Mouse (Mus musculus): ENCODE measurements around the gene Gss. TPM values are rescaled to one million over a fixed set of nuclear protein-coding genes. Genes with fewer than 3 reads are reported as not detected.

Gene Gss
- polyA plus RNA-seq (2015; fragmentation: Nextera tagmentation; extraction: Ambion mirVana) = 77.8 and 81.1 TPM in 2 replicates

DNA sequence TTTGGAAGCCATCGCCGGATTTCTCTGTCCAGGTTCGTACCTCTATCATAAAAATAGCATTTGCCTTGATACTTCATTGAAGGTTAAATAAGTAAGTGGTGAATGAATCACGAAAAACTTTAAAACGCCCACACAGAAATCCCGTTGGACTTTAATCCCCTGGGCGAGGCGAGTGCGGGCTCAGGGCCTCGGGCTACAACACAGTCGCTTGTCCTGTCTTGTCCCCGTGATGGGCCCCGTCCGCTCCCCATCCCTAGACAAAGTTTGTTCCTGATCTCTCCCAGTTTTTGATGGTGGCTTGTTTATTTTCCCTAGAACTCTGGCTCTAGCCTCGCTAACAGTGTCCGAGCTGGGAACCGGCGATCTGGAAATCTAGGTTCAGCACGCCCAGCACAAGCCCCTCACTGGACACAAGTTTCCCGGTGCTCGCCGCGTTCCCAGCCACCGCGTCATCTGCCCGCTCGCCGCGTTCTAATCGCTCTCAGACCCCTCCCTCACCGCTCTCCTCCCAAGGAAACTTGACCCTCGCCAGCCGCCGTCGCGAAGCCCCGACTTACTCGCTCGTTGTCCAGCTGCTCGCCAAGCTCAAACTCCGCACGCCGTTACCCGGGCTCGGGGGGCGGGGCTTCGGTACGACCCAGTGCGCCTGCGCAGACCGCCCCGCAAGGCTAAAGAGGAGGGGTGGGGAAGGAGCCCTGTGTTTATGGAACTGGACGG lies at the start of gene Gss:
Gene Gss (minus strand): TSS at position 674 of the 717 bp plus-strand sequence.
- peaks cover 58% of the 10 kb centered on the region for H3K4me1 ChIP-seq (ENCODE audit: control insufficient read depth, low read depth, low read length)
- peak within 1 kb of the TSS; percentile 89 for H3K27ac ChIP-seq (ENCODE audit: low read length)
- H3K9me3 ChIP-seq (replicated peaks; ENCODE audit: control insufficient read depth, low read length) = no peaks in the 10 kb centered on the region
- WGBS (ENCODE audit: insufficient replicate concordance) = under 1% methylated on average over 53 of the region's 53 CpGs
- H3K4me3 ChIP-seq (ENCODE audit: low read depth, low read length) = peak within 1 kb of the TSS; percentile 81
- ATAC-seq (ENCODE audit: low read depth) = peak; percentile 89
- H3K36me3 ChIP-seq (ENCODE audit: control insufficient read depth, insufficient read depth) = no peaks in the 10 kb centered on the region
- peak within 1 kb of the TSS; percentile 67 for H3K4me2 ChIP-seq (ENCODE audit: low read depth, low read length)
- H3K9ac ChIP-seq (ENCODE audit: low read depth, low read length) = peak within 1 kb of the TSS; percentile 83
- H3K27me3 ChIP-seq (ENCODE audit: control insufficient read depth, insufficient read depth, low read depth, low read length) = no peaks in the 10 kb centered on the region

DNA sequence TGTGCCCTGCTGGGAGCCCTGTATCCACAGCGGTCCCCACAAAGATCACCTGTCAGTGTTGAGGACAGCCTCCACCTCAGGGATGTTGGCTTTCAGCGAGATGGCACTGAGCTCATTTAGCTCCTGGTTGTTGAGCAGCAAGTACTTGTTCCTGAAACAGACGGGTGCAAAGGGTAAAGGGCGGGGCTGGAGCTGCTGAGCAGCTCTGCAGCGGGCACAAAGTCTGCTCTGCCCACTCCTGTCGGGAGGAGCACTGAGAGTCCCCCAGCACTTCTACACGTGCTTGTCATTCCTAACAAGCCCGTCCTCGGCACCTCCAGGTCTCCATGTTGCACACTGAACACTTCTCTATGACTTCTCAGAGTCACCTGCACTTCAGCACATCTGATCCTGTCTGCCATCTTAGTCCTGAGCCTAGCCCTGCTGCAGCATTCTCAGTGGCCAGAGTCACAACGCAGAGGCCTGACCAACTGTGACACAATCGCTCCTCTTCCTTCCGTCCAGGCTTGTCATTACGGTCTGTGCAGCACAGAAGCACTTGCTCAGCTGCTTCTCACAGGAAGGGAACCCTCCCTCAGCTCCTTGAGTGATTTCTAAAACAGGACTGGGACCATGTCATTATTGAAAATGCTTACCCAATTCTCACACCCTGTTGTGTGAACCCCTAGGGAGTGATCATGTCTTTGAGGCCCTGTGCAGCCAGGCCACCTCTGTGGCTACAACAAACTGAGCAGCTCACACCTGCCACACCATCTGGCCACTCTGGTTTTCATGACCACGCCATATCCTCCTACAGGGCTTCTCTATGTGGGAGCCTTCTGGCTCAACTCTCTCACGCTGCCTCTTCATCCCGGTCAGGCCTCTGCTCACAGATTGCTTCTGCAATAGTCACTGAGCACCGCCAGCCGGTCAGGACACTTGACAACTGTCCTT lies 49.2 kb upstream of the Gss start:
- 70% methylated on average over 18 of the region's 18 CpGs for WGBS (ENCODE audit: insufficient replicate concordance)
- Histone ChIP-seq H3K36me3 (ENCODE audit: control insufficient read depth, insufficient read depth) (peaks cover 8% of the 10 kb centered on the region; the same call in 1 of the 2 replicates), H3K4me2 (ENCODE audit: low read depth, low read length) (no peak overlapping the region)

DNA sequence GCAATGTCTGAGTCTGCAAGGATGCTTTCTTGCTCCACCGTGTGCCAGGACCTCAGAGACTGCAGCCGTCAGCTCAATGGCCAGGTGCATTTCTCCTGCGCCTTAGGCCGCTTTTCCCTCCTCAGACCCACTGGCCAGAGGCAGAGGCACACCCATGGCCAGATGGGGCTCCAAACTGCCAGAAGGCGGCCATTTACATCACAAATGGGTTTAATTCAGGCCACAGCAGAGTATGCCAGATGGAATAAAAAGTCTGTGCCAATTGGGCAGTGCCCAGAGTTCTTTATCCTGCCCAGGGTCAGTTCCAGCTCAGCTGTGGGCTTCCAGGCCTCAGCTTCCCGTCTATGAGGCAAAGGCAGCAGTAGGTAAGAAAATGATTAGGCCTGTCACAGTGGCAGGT lies 48.0 kb upstream of the Gss start:
- Histone ChIP-seq H3K4me1 (ENCODE audit: control insufficient read depth, low read depth, low read length) (peaks cover 6% of the 10 kb centered on the region), H3K4me3 (ENCODE audit: low read depth, low read length) (no peak overlapping the region), H3K9me3 (replicated peaks; ENCODE audit: control insufficient read depth, low read length) (no peaks in the 10 kb centered on the region), H3K27me3 (ENCODE audit: control insufficient read depth, insufficient read depth, low read depth, low read length) (no peaks in the 10 kb centered on the region), H3K9ac (ENCODE audit: low read depth, low read length) (no peak overlapping the region), H3K4me2 (ENCODE audit: low read depth, low read length) (no peak overlapping the region), H3K36me3 (ENCODE audit: control insufficient read depth, insufficient read depth) (peaks cover 12% of the 10 kb centered on the region; the same call in 1 of the 2 replicates), H3K27ac (ENCODE audit: low read length) (no peak overlapping the region)
- no peak for ATAC-seq (ENCODE audit: low read depth)
- 75% methylated on average over 6 of the region's 6 CpGs for WGBS (ENCODE audit: insufficient replicate concordance)

More for the DNA sequence above, 49.2 kb upstream of the Gss start:
- H3K27me3 ChIP-seq (ENCODE audit: control insufficient read depth, insufficient read depth, low read depth, low read length) = no peaks in the 10 kb centered on the region
- no peak overlapping the region for H3K4me3 ChIP-seq (ENCODE audit: low read depth, low read length)
- no peaks in the 10 kb centered on the region for H3K9me3 ChIP-seq (replicated peaks; ENCODE audit: control insufficient read depth, low read length)
- H3K9ac ChIP-seq (ENCODE audit: low read depth, low read length) = no peak overlapping the region
- ATAC-seq (ENCODE audit: low read depth) = peak; percentile 68
- 0 out of 2 replicates have a peak overlapping the region, but pooled peaks have one; percentile 4 for H3K27ac ChIP-seq (ENCODE audit: low read length)
- H3K4me1 ChIP-seq (ENCODE audit: control insufficient read depth, low read depth, low read length) = peaks cover 6% of the 10 kb centered on the region

DNA sequence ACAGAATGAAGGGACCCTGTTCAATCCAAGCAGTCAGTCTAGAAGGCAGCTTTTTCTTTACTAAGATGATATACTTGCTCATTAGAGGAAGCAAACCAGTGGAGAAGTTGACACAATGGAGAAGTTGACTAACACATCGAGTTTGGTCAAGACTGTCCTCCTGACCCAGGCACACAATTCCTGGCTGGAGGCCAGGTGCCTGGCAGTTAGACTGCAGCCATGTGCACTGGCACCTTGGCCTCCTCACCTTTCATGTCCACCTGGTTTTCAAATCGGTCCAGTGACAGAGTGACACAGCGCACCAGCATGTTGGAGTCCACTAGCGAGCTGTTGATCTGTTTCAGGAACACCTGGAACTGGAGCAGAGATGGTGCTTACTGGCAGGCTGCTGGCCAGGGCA lies 44.8 kb upstream of the Gss start:
- no peaks in the 10 kb centered on the region for H3K27me3 ChIP-seq (ENCODE audit: control insufficient read depth, insufficient read depth, low read depth, low read length)
- H3K4me1 ChIP-seq (ENCODE audit: control insufficient read depth, low read depth, low read length) = peaks cover 6% of the 10 kb centered on the region
- no peaks in the 10 kb centered on the region for H3K9me3 ChIP-seq (replicated peaks; ENCODE audit: control insufficient read depth, low read length)
- H3K4me3 ChIP-seq (ENCODE audit: low read depth, low read length) = no peak overlapping the region
- no peak overlapping the region for H3K4me2 ChIP-seq (ENCODE audit: low read depth, low read length)
- no peak overlapping the region for H3K9ac ChIP-seq (ENCODE audit: low read depth, low read length)
- 77% methylated on average over 4 of the region's 4 CpGs for WGBS (ENCODE audit: insufficient replicate concordance)
- H3K36me3 ChIP-seq (ENCODE audit: control insufficient read depth, insufficient read depth) = peaks cover 6% of the 10 kb centered on the region; the same call in 1 of the 2 replicates
- no peak for ATAC-seq (ENCODE audit: low read depth)
- H3K27ac ChIP-seq (ENCODE audit: low read length) = no peak overlapping the region

DNA sequence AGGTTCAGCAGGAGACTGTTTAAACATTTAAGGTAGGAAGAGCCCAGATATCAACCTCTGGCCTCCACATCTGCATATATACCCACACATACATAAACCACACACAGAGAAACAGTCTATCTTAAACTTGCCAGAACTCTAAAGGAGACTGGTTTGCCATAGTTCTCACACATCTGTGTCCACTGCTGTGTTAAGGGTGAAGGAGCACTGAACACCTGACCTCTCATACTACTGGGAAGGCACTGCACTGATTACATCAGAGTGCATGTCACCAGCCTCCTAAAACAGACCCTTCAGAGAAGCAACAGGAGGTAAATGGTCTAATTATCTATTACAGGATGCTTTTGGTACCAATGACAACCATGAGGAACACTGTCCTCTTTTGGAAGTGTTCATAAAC lies 44.3 kb upstream of the Gss start:
- peaks cover 6% of the 10 kb centered on the region for H3K4me1 ChIP-seq (ENCODE audit: control insufficient read depth, low read depth, low read length)
- ATAC-seq (ENCODE audit: low read depth) = no peak
- H3K27me3 ChIP-seq (ENCODE audit: control insufficient read depth, insufficient read depth, low read depth, low read length) = no peaks in the 10 kb centered on the region
- H3K36me3 ChIP-seq (ENCODE audit: control insufficient read depth, insufficient read depth) = peaks cover 6% of the 10 kb centered on the region; the same call in 1 of the 2 replicates
- H3K9ac ChIP-seq (ENCODE audit: low read depth, low read length) = no peak overlapping the region
- no peak overlapping the region for H3K4me2 ChIP-seq (ENCODE audit: low read depth, low read length)
- H3K9me3 ChIP-seq (replicated peaks; ENCODE audit: control insufficient read depth, low read length) = no peaks in the 10 kb centered on the region
- no peak overlapping the region for H3K4me3 ChIP-seq (ENCODE audit: low read depth, low read length)
- H3K27ac ChIP-seq (ENCODE audit: low read length) = no peak overlapping the region

DNA sequence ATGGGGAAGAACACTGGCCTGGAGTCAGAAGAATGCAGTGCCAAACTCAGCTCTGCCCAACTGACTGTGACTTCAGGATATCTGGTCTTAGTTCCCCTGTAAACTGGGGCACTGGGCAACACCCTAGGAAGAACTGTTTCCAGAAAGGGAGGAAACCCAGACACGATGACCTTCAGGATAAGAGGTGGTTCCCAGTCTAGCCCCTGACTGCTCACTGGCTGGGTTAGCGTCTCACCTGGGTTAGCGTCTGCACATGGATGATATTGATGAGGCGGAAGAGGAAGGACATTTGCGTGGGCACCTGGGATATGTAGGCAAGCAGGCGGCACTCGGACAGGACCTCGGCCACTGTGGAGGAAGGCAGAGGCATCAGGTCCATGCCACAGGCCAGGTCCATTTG lies 43.4 kb upstream of the Gss start:
- 86% methylated on average over 8 of the region's 8 CpGs for WGBS (ENCODE audit: insufficient replicate concordance)
- Histone ChIP-seq H3K36me3 (ENCODE audit: control insufficient read depth, insufficient read depth) (peaks cover 6% of the 10 kb centered on the region; the same call in 1 of the 2 replicates), H3K4me3 (ENCODE audit: low read depth, low read length) (no peak overlapping the region), H3K27me3 (ENCODE audit: control insufficient read depth, insufficient read depth, low read depth, low read length) (peaks cover 9% of the 10 kb centered on the region), H3K4me1 (ENCODE audit: control insufficient read depth, low read depth, low read length) (peaks cover 2% of the 10 kb centered on the region), H3K9ac (ENCODE audit: low read depth, low read length) (no peak overlapping the region), H3K27ac (ENCODE audit: low read length) (no peak overlapping the region), H3K9me3 (replicated peaks; ENCODE audit: control insufficient read depth, low read length) (no peaks in the 10 kb centered on the region), H3K4me2 (ENCODE audit: low read depth, low read length) (no peak overlapping the region)
- no peak for ATAC-seq (ENCODE audit: low read depth)

DNA sequence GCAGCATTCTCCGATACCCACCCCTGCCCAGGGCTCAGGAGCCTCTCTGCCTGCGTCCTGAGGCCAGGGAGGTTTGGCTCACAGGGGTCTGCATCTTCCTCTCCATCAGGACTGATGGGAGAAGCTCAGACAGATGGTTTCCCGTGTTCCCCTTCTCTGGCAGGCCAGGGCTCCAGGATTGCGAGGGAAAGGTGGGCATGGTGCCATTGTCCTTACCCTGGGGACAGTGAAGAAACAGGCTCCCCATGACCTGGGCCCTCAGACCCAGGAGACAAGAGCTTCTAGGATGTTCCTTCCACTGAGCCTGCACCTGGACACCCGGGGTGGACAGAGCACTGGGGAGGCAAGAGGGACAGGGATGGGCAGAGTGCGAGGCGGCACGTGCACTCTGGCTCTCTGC lies 42.0 kb upstream of the Gss start:
- Histone ChIP-seq H3K9me3 (replicated peaks; ENCODE audit: control insufficient read depth, low read length) (no peaks in the 10 kb centered on the region), H3K27me3 (ENCODE audit: control insufficient read depth, insufficient read depth, low read depth, low read length) (peaks cover 23% of the 10 kb centered on the region), H3K4me1 (ENCODE audit: control insufficient read depth, low read depth, low read length) (peaks cover 3% of the 10 kb centered on the region), H3K27ac (ENCODE audit: low read length) (no peak overlapping the region), H3K36me3 (ENCODE audit: control insufficient read depth, insufficient read depth) (peaks cover 6% of the 10 kb centered on the region; the same call in 1 of the 2 replicates), H3K4me2 (ENCODE audit: low read depth, low read length) (no peak overlapping the region), H3K4me3 (ENCODE audit: low read depth, low read length) (no peak overlapping the region), H3K9ac (ENCODE audit: low read depth, low read length) (no peak overlapping the region)
- no peak for ATAC-seq (ENCODE audit: low read depth)
- WGBS (ENCODE audit: insufficient replicate concordance) = 70% methylated on average over 8 of the region's 8 CpGs

GRCm38 (mm10) chr2:155633731-155634130 lies 41.1 kb upstream of the Gss start:
- Histone ChIP-seq H3K9ac (ENCODE audit: low read depth, low read length) (no peak overlapping the region), H3K4me3 (ENCODE audit: low read depth, low read length) (no peak overlapping the region), H3K9me3 (replicated peaks; ENCODE audit: control insufficient read depth, low read length) (no peaks in the 10 kb centered on the region), H3K4me2 (ENCODE audit: low read depth, low read length) (no peak overlapping the region), H3K36me3 (ENCODE audit: control insufficient read depth, insufficient read depth) (peaks cover 6% of the 10 kb centered on the region; the same call in 1 of the 2 replicates), H3K27ac (ENCODE audit: low read length) (no peak overlapping the region), H3K27me3 (ENCODE audit: control insufficient read depth, insufficient read depth, low read depth, low read length) (peaks cover 31% of the 10 kb centered on the region), H3K4me1 (ENCODE audit: control insufficient read depth, low read depth, low read length) (peaks cover 8% of the 10 kb centered on the region)
- 85% methylated on average over 9 of the region's 9 CpGs for WGBS (ENCODE audit: insufficient replicate concordance)
- no peak for ATAC-seq (ENCODE audit: low read depth)
